Mouse (Mus musculus) layer of hippocampus, postnatal 10 days (tissue): ENCODE data around the gene Gm21836. TPM values are rescaled to one million over a fixed set of nuclear protein-coding genes. Genes with fewer than 3 reads are reported as not detected.
"Not testable (repeated sequence)": the region's sequence is repeated elsewhere in the genome, so short reads cannot be mapped to it uniquely, and the experiment has no call there.

Source experiments
- DNase-seq, 2 experiments: peaks; one replicate each; pipeline ENCODE4 v3.0.0; 2021; ENCODE audit warnings: low spot score in 2 of 2
- long read RNA-seq: library from polyadenylated mRNA; stranded (forward); transcript quantifications from one replicate; pipeline ENCODE4 v2.0.0, GENCODE M21; 2023
- total RNA-seq, 2 experiments: library from RNA; stranded (reverse); gene quantifications; 2 replicates each; pipeline ENCODE4 v1.2.3; 2021

Gene Gm21836
- total RNA-seq = not detected
- long read RNA-seq = 0 reads

DNA sequence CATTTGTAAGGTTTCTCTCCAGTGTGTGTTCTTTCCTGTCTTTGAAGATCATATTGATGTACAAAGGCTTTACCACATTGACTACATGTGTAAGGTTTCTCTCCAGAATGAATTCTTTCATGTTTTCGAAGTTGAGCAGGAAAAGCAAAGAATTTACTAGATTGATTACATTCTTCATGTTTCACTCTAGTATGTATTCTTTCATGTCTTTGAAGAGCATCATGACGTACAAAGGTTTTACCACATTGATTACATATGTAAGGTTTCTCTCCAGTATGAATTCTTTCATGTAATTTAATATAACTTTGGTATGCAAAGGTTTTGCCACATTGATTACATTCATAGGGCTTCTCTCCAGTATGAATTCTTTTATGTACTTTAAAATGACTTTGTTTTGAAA is at the start of gene Gm21836:
Gene Gm21836, minus strand, starts transcription at position 101 of the 400 bp plus-strand sequence.
- not testable (repeated sequence) for DNase-seq

GRCm38 (mm10) chr9:124480361-124480980 is 13.1 kb downstream of the Gm21836 start:
- not testable (repeated sequence) for DNase-seq

GRCm38 (mm10) chr9:124478081-124478480 is 15.5 kb downstream of the Gm21836 start:
- no peak for DNase-seq

DNA sequence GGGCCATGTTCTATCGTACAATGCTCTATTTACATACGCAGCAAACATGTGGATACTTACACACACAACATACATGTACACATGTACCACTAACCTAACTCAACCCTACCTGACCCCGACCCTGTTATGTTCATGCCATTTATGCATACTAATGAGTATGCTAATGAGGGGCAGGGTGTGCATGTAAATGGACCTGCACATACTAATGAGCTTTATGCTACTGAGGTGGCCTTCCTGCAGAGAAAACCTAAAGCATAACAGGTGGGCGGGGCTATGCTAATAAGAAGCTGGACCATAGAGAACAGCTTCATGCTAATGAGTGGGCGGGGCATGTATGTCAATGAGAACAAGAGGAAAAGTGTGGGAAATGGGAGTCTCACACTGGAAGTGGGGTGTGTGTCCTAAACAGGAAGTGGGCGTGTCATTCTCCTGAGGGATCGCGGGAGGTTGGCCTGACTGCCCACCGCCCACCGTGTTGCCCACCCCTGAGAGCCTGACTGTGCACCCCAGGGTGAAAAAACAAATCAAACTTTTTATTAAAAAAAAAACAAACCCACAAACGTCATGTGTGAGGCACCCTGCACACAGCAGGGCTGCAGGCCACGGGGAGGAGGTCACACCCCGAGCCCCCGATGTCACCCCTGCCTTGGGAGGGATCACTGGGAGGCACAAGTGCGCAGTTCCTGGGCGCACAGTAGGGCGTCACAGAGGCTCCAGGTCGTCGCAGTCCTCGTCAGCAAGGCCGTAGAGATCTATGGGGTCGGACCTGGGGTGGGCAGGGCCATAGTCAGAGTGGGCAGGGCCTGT is 17.3 kb downstream of the Gm21836 start, which contains the start of gene Ppp2r3d:
Gene Ppp2r3d, minus strand, starts transcription at position 803 of the 807 bp plus-strand sequence.
- no peak for DNase-seq

DNA sequence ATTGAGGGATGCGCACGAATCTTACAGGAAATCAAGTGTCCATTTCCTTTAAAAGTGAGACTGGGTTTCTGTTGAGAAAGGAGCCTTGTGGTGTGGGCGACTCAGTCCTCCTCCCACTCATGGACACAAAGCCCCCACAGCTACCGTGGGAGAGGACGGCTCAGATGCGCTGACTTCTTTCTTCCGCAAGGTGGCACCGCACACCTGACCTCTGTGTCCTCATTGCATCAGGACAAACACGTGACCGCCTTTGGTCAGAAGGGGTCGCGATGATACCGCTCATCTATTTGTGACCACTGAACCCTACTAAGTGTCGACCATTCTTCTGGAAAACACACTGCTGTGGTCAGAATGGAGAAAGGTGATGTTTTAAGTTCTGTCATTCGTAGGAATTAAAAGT is 17.9 kb downstream of the Gm21836 start:
- no peak for DNase-seq

DNA sequence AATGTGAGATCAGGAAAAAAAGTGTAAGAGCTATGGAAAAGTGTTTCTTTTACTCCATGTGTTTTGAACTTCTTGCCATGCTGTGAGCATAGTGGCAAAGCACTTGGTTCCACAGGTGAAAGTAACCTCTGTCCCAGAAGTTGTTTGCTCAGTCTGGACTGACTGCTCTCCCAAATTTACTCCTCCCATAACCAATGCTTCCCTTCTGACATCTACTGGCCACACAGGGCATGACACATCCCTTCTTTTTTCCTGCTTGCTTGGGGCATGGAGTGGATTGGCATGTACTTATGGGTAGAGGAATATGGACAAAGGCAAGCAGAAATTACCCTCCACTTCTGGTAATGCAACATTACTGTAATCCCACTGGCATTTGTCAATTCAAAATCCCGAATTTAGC is 37.0 kb downstream of the Gm21836 start:
- DNase-seq = peak; percentile 16 to 26

Other genes with a start within 250 kb of the Gm21836 start
- gene 2010315B03Rik, start 181.1 kb downstream of the Gm21836 start, total RNA-seq = 10 to 100 TPM; 14.7 to 18.2 TPM
- 100 to 1,000 TPM; 110 to 113 TPM for gene Ppp2r3d, start 16.9 kb downstream of the Gm21836 start, total RNA-seq